Mouse (Mus musculus) embryonic facial prominence, embryonic 11.5 days (tissue): ENCODE data around the gene Lcmt2. TPM values are rescaled to one million over a fixed set of nuclear protein-coding genes. Genes with fewer than 3 reads are reported as not detected.
"Not testable (repeated sequence)": the region's sequence is repeated elsewhere in the genome, so short reads cannot be mapped to it uniquely, and the experiment has no call there.

Source experiments
- ATAC-seq: fragments of 200-750 bp; cut with Nextera tagmentation; replicated peaks from 2 replicates; pipeline ENCODE4 v1.8.0; 2017; ENCODE audit warnings: low read depth; ENCODE audit not compliant: insufficient number of reproducible peaks, low FRiP score, low TSS enrichment
- DNase-seq: peaks from one replicate; pipeline ENCODE4 v3.0.0-alpha.2; 2015; ENCODE audit warnings: low spot score
- H3K27ac ChIP-seq: fragments of 300-500 bp; sonication (generic); replicated peaks from 2 replicates; pipeline ENCODE4 v1.5.1; 2014; ENCODE audit warnings: mild to moderate bottlenecking, low read depth, low read length, control low read depth
- H3K27me3 ChIP-seq: fragments of 300-500 bp; sonication (generic); 2 replicates; pipeline ENCODE4 v1.6.1; 2014; ENCODE audit warnings: mild to moderate bottlenecking, low read length, moderate library complexity, mixed read lengths; ENCODE audit not compliant: control insufficient read depth, insufficient read depth
- H3K36me3 ChIP-seq: fragments of 300-500 bp; sonication (generic); replicated peaks from 2 replicates; pipeline ENCODE4 v1.6.1; 2014; ENCODE audit warnings: low read depth, mild to moderate bottlenecking, low read length, moderate library complexity, mixed read lengths; ENCODE audit not compliant: control insufficient read depth, insufficient read depth
- H3K4me1 ChIP-seq: fragments of 300-500 bp; sonication (generic); 2 replicates; pipeline ENCODE4 v1.6.1; 2014; ENCODE audit warnings: low read length, mixed read lengths; ENCODE audit not compliant: control insufficient read depth, insufficient read depth
- H3K4me2 ChIP-seq: fragments of 300-500 bp; sonication (generic); 2 replicates; pipeline ENCODE4 v1.6.1; 2014; ENCODE audit warnings: low read depth, mild to moderate bottlenecking, control low read depth, low read length, moderate library complexity
- H3K4me3 ChIP-seq: fragments of 300-500 bp; sonication (generic); 2 replicates; pipeline ENCODE4 v1.5.1; 2014; ENCODE audit warnings: low read depth, low read length, control low read depth
- H3K9ac ChIP-seq: fragments of 300-500 bp; sonication (generic); replicated peaks from 2 replicates; pipeline ENCODE4 v1.6.1; 2014; ENCODE audit warnings: mild to moderate bottlenecking, control low read depth, low read length
- H3K9me3 ChIP-seq: fragments of 300-500 bp; sonication (generic); replicated peaks from 2 replicates; pipeline ENCODE4 v1.6.1; 2016; ENCODE audit warnings: mild to moderate bottlenecking, low read length, inconsistent platforms, mixed read lengths; ENCODE audit not compliant: control insufficient read depth
- WGBS: fragments of 180-500 bp; shearing (Covaris S2); extraction: QIAGEN DNeasy Blood & Tissue Kit; methylation state at CpG from one replicate; pipeline ENCODE4 v1.1.7; 2014; 5-methylcytosine and 5-hydroxymethylcytosine counted together
- polyA plus RNA-seq: library from polyadenylated mRNA; unstranded; fragments of >200 nt; fragmentation: Nextera tagmentation; extraction: Ambion mirVana; gene quantifications from 2 replicates; pipeline ENCODE4 v1.2.1, GENCODE M21; 2014

The Lcmt2 gene
- polyA plus RNA-seq, 1 experiment from 2014 or later: 25.2 TPM

DNA sequence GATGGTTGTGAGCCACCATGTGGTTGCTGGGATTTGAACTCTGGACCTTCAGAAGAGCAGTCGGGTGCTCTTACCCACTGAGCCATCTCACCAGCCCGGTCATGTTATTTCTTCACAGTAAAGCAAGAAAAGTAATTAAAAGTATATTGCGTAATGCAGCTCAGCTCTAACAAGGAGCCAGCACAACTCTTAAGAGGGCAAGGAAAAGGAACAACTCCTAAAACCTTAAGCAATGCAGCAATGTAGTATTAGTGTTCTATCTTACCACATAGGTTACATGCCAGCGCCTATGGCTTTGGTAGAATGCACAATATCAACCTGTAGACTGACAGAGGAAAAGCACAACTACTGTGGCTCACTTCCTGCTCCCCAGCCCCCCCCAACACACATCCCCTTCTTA, 3.1 kb downstream of the Lcmt2 start:
- Histone ChIP-seq H3K9ac (no peak overlapping the region), H3K4me2 (no peak overlapping the region), H3K27ac (no peak overlapping the region), H3K4me1 (peaks cover 3% of the 10 kb centered on the region), H3K27me3 (no peaks in the 10 kb centered on the region), H3K36me3 (peaks cover 7% of the 10 kb centered on the region), H3K4me3 (no peak overlapping the region), H3K9me3 (no peaks in the 10 kb centered on the region; the same call in 1 of the 2 replicates)
- ATAC-seq: no peak
- DNase-seq: no peak
- WGBS: 96% methylated on average over 4 of the region's 4 CpGs

GRCm38 (mm10) chr2:121132822-121133221, 7.6 kb downstream of the Lcmt2 start:
- Histone ChIP-seq H3K4me3 (no peak overlapping the region), H3K27me3 (no peaks in the 10 kb centered on the region), H3K36me3 (no peaks in the 10 kb centered on the region), H3K27ac (no peak overlapping the region), H3K4me1 (no peaks in the 10 kb centered on the region), H3K4me2 (no peak overlapping the region), H3K9me3 (no peaks in the 10 kb centered on the region), H3K9ac (no peak overlapping the region)
- DNase-seq (no peak), ATAC-seq (no peak)
- 83% methylated on average over 1 of the region's 1 CpGs for WGBS

DNA sequence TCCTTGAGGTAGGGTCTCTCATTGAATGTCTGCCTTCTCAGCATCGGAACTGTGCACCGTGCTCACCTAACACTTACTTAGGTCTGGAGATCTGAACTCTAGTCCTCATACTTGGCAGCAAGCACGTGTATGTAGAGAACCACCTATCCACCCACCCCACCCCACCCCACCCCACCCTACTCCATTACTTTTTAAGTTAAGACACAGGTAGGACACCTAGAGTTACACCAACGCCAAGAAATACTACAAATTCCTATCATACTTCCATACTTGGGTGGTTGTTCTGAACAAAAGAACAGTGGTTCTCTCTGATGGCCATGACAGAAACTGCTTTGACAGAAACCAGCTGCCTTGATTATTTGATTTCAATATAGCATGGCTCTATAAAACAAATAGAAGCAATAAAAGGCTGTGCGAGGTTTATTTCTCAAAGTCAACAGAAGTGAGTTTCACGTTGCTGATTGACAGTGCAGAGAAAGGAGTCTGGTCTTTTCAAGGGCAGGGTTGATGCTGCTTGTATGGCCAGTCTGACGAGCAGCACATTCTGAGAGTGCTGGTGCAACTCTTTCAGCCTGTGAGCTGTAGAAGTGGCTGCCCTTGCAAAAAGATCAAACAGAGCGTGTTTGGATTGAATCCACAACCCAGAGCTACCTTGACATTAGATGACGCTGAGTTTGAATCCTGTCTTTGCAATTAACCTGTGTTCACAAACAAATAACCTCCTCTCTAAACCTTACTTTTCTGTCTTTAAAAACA, 11.4 kb downstream of the Lcmt2 start:
- WGBS: 77% methylated on average over 9 of the region's 9 CpGs

DNA sequence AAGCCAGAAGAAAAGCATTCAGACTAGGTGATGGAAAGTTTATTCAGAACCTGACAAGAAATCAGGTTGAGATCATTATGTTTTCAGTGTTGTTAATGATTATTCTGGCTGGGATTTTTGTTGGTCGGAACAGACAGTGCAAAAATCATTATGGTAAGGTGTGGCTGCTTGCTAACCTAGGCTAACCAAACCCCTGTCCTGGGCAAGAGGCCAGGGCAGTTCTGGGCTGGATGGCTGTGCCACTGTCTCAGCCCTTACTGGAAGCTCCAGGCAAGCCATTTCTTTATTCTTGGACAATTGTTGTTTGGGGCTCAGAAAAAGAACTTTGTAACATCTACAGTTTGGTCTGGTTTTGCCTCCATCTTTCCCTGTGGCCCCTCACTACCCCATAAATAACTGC, 12.9 kb downstream of the Lcmt2 start:
- Histone ChIP-seq H3K27ac (no peak overlapping the region), H3K9ac (no peak overlapping the region), H3K9me3 (no peaks in the 10 kb centered on the region), H3K4me1 (no peaks in the 10 kb centered on the region), H3K4me2 (no peak overlapping the region), H3K27me3 (no peaks in the 10 kb centered on the region), H3K36me3 (no peaks in the 10 kb centered on the region), H3K4me3 (no peak overlapping the region)
- ATAC-seq (no peak), DNase-seq (no peak)
- 79% methylated on average over 1 of the region's 1 CpGs for WGBS

More for the DNA sequence above, 11.4 kb downstream of the Lcmt2 start:
- no peaks in the 10 kb centered on the region for H3K4me1 ChIP-seq
- ATAC-seq (no peak), DNase-seq (no peak)
- no peak overlapping the region for H3K4me2 ChIP-seq
- H3K9me3 ChIP-seq: no peaks in the 10 kb centered on the region
- no peaks in the 10 kb centered on the region for H3K36me3 ChIP-seq
- H3K27me3 ChIP-seq: no peaks in the 10 kb centered on the region
- no peak overlapping the region for H3K4me3 ChIP-seq
- no peak overlapping the region for H3K9ac ChIP-seq
- H3K27ac ChIP-seq: no peak overlapping the region

DNA sequence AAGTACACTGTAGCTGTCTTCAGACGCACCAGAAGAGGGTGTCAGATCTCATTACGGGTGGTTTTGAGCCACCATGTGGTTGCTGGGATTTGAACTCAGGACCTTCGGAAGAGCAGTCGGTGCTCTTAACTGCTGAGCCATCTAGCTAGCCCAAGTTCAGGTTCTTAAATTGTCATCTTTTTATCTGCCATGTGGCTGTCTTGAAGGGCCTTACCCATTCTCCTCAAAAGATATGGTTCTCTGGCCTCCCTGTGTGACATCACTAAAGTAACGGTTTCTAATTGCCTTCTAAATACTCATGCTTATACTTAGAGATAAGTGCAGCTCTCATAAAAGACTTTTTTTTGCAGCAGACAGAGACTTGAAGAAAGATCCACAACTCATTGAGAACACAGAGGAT, 14.2 kb downstream of the Lcmt2 start:
- H3K36me3 ChIP-seq, H3K9ac ChIP-seq, H3K27me3 ChIP-seq, ATAC-seq, H3K4me2 ChIP-seq, H3K9me3 ChIP-seq, H3K4me3 ChIP-seq, H3K27ac ChIP-seq, H3K4me1 ChIP-seq, DNase-seq: not testable (repeated sequence)
- WGBS: 91% methylated on average over 5 of the region's 5 CpGs

DNA sequence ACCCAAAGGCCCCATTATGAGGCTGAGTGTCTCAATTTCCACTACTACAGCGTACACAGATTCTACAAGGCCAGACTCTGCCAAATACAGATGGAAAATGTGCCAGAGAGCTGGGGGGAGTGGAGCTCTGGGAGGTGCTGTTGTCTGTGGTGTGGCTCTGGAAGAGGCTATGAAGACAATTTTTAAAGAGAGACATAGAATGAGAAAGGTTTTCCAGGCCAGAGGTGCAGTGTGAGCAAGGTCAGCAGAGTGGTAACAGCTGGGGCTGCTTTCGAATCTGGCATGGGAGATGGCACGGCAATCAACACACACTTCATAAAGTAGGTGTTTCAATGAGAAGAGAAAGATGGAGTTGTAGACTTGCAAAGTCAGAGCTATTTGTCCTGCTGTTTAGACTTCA, 21.2 kb downstream of the Lcmt2 start:
- Histone ChIP-seq H3K4me1 (no peaks in the 10 kb centered on the region), H3K27ac (no peak overlapping the region), H3K36me3 (no peaks in the 10 kb centered on the region), H3K4me3 (no peak overlapping the region), H3K4me2 (no peak overlapping the region), H3K9me3 (no peaks in the 10 kb centered on the region), H3K9ac (no peak overlapping the region), H3K27me3 (no peaks in the 10 kb centered on the region)
- DNase-seq (no peak), ATAC-seq (no peak)
- 87% methylated on average over 3 of the region's 3 CpGs for WGBS

DNA sequence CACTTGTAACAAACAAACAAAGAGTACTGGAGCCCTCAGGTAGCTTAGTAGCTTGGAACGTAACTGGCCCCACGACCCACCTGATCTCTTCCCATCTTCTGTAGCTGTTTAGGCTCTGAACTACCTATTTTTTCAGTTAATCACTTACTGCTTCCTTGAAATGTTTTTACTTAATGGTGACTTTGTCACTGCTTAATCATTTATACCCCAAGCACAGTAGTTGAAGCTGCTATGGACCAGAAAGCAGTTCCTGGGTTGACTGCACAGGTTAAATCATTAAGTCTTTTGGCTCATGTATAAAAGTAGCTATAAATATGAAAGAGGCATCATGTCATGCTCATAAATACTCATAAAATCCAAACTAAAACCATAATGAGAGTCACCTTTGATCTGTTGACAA, 25.0 kb downstream of the Lcmt2 start:
- H3K4me2 ChIP-seq: no peak overlapping the region
- DNase-seq (no peak), ATAC-seq (no peak)
- no peaks in the 10 kb centered on the region for H3K27me3 ChIP-seq
- no peak overlapping the region for H3K4me3 ChIP-seq
- H3K27ac ChIP-seq: no peak overlapping the region
- no peaks in the 10 kb centered on the region for H3K36me3 ChIP-seq
- H3K4me1 ChIP-seq: no peaks in the 10 kb centered on the region
- 82% methylated on average over 2 of the region's 2 CpGs for WGBS
- no peak overlapping the region for H3K9ac ChIP-seq
- H3K9me3 ChIP-seq: no peaks in the 10 kb centered on the region

- H3K36me3 ChIP-seq: no peaks in the 10 kb centered on the region
- no peaks in the 10 kb centered on the region for H3K27me3 ChIP-seq
- no peaks in the 10 kb centered on the region for H3K4me1 ChIP-seq
- no peak within 1 kb of the TSS for H3K27ac ChIP-seq
- WGBS: 86% methylated on average over 4 of the region's 4 CpGs
- H3K9me3 ChIP-seq: no peaks in the 10 kb centered on the region
- no peak within 1 kb of the TSS for H3K4me3 ChIP-seq
- H3K4me2 ChIP-seq: no peak within 1 kb of the TSS
- H3K9ac ChIP-seq: no peak within 1 kb of the TSS
- no peak for DNase-seq
- ATAC-seq: no peak
Observed at GRCm38 (mm10) chr2:121109695-121110094, 30.8 kb downstream of the Lcmt2 start, which contains the start of gene Tgm7. Gene Tgm7, minus strand, starts transcription at chr2:121109795.
